Mouse (Mus musculus): ENCODE data around the gene Nfkbiz. TPM values are rescaled to one million over a fixed set of nuclear protein-coding genes. Genes with fewer than 3 reads are reported as not detected.

Gene Nfkbiz
- polyA plus RNA-seq, 1 experiment from 2014 or later: 1.2 TPM

DNA sequence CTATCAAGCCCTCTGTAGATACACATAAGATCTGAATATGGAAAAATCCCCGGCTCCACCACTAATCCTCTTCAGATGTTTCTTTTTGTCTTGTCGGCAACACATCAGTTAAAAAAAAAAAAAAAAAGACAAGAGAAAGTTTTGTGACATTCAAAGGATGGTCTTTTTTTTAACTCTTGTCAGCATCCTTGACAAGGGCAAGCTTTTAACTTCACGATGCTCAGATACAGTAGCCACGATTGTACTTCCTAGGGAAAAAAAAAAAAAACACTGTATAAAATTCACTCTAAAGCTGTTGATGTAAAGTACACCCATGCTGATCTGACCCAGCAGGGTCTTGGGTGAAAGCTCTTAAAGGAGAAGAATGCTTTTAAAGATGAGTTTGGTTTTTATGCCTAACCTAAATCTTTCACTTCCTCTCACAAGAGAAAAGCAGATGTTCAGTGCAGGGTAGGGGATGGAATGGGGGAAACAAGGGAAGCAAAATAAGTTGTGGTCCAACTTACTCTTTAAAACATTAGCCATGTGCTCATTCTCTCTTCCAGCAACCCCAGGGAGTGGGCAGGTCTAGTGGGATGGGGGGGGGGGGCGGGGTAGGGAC, 57.6 kb downstream of the Nfkbiz start:
- WGBS: 37% methylated on average over 5 of the region's 5 CpGs

DNA sequence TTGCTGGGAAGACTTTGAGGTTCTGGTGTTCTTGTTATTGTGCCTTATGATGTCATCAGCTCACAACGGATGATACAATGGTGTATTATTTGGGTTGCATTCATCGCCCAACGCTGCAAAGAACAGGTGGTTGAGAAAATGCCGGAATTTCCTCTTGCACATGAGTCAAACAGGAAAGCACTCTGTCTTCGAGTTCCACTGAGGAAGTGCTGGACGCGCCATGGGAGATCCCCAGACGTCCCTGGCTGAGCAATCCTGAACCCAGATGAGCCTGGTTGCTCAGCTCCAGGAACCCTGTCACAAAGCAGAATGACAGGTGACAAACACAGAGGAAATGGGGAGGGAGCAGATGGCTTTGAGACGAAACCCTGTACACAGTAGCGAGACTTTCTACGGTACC, 62.4 kb downstream of the Nfkbiz start:
- Histone ChIP-seq H3K4me1 (ENCODE audit: control insufficient read depth, insufficient read depth, low read length) (no peaks in the 10 kb centered on the region), H3K27ac (replicated peaks; ENCODE audit: low read depth, low read length) (no peak overlapping the region), H3K4me2 (ENCODE audit: low read length) (no peak overlapping the region), H3K9ac (replicated peaks; ENCODE audit: low read length) (no peak overlapping the region), H3K27me3 (ENCODE audit: control insufficient read depth, insufficient read depth, low read length) (no peaks in the 10 kb centered on the region), H3K36me3 (ENCODE audit: control insufficient read depth, insufficient read depth, low read length) (no peaks in the 10 kb centered on the region), H3K9me3 (ENCODE audit: control insufficient read depth, low read length) (no peaks in the 10 kb centered on the region), H3K4me3 (replicated peaks; ENCODE audit: low read depth, low read length) (no peak overlapping the region)
- ATAC-seq (ENCODE audit: low FRiP score, low TSS enrichment): no peak
- WGBS: 92% methylated on average over 11 of the region's 11 CpGs
- DNase-seq: no peak

More for the DNA sequence above, 57.6 kb downstream of the Nfkbiz start:
- Histone ChIP-seq H3K4me2 (ENCODE audit: low read length) (no peak overlapping the region), H3K4me1 (ENCODE audit: control insufficient read depth, insufficient read depth, low read length) (no peaks in the 10 kb centered on the region), H3K27ac (replicated peaks; ENCODE audit: low read depth, low read length) (no peak overlapping the region), H3K27me3 (ENCODE audit: control insufficient read depth, insufficient read depth, low read length) (no peaks in the 10 kb centered on the region), H3K9me3 (ENCODE audit: control insufficient read depth, low read length) (no peaks in the 10 kb centered on the region), H3K36me3 (ENCODE audit: control insufficient read depth, insufficient read depth, low read length) (no peaks in the 10 kb centered on the region), H3K9ac (replicated peaks; ENCODE audit: low read length) (no peak overlapping the region), H3K4me3 (replicated peaks; ENCODE audit: low read depth, low read length) (no peak overlapping the region)
- no peak for ATAC-seq (ENCODE audit: low FRiP score, low TSS enrichment)
- DNase-seq: no peak

DNA sequence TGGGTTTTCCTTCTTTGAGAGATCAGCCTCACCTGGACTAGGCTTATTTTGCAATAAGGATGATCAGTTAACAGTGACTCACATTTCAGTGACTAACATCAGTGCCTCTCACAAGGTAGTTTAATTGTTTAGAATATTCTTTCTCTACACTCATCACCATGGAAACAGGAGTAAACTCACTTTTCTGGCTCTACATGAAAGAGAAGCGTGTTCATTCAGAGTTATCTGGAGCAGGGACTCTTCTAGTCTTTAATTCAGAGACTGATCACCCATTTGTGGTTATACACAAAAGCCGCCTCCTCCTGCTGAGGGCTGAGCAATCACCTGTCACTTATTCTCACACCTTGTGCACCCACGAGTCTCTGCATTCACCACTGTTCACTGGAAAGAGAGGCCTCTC, 68.5 kb downstream of the Nfkbiz start:
- no peak for ATAC-seq (ENCODE audit: low FRiP score, low TSS enrichment)
- Histone ChIP-seq H3K4me3 (replicated peaks; ENCODE audit: low read depth, low read length) (no peak overlapping the region), H3K9ac (replicated peaks; ENCODE audit: low read length) (no peak overlapping the region), H3K36me3 (ENCODE audit: control insufficient read depth, insufficient read depth, low read length) (no peaks in the 10 kb centered on the region), H3K27ac (replicated peaks; ENCODE audit: low read depth, low read length) (no peak overlapping the region), H3K4me1 (ENCODE audit: control insufficient read depth, insufficient read depth, low read length) (no peaks in the 10 kb centered on the region), H3K27me3 (ENCODE audit: control insufficient read depth, insufficient read depth, low read length) (no peaks in the 10 kb centered on the region), H3K9me3 (ENCODE audit: control insufficient read depth, low read length) (no peaks in the 10 kb centered on the region), H3K4me2 (ENCODE audit: low read length) (no peak overlapping the region)
- 81% methylated on average over 3 of the region's 3 CpGs for WGBS
- no peak for DNase-seq

Other genes with a start within 250 kb of the Nfkbiz start
- 1.6 and 1.7 TPM in 2 replicates for gene Nxpe3, start 56.4 kb upstream of the Nfkbiz start, polyA plus RNA-seq (2014; fragmentation: Nextera tagmentation; extraction: Ambion mirVana)
- gene Cep97, start 96.0 kb upstream of the Nfkbiz start, polyA plus RNA-seq (2014; fragmentation: Nextera tagmentation; extraction: Ambion mirVana): 14.5 and 20.8 TPM in 2 replicates
- gene Rpl24, start 127.4 kb upstream of the Nfkbiz start, polyA plus RNA-seq (2014; fragmentation: Nextera tagmentation; extraction: Ambion mirVana): 580 and 653 TPM in 2 replicates
- gene Zbtb11, start 135.0 kb upstream of the Nfkbiz start, polyA plus RNA-seq (2014; fragmentation: Nextera tagmentation; extraction: Ambion mirVana): 20.5 and 24.4 TPM in 2 replicates
- gene Pcnp, start 190.8 kb upstream of the Nfkbiz start, polyA plus RNA-seq (2014; fragmentation: Nextera tagmentation; extraction: Ambion mirVana): 212 and 241 TPM in 2 replicates
- 23.8 and 24.0 TPM in 2 replicates for gene Trmt10c, start 198.9 kb upstream of the Nfkbiz start, polyA plus RNA-seq (2014; fragmentation: Nextera tagmentation; extraction: Ambion mirVana)
- 59.6 and 70.9 TPM in 2 replicates for gene Senp7, start 209.4 kb upstream of the Nfkbiz start, polyA plus RNA-seq (2014; fragmentation: Nextera tagmentation; extraction: Ambion mirVana)